ENCODE assay signal across 14 mouse cellular contexts in the genomic region with DNA sequence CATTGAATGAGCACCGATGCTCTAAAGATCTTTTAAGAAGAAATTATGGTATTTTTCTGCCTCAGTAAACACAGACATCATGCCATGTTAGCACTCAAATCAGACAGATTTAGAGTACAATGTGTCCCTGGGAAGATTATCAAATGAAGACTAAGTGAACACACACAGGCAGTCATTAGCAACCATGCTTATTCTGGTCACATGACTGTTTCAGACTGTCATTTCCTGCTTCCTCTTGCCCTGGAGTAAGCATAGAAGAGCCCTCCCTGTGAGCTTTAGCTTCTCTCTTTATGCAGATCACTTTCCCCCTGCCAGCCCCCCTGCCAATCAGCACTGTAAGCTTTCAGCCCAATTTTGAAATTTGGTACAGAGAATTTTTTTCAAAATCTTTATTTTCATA.
"Had no signal": no experiment of that assay in that cellular context is flagged by ENCODE, and none has a peak within 500 bp of the region (broad histone marks: within the 10 kb centered on the region; RNA-seq: fewer than 3 reads in every experiment).

No protein-coding gene starts in this region.

- H3K36me3 ChIP-seq: limb, embryonic 12.5 days; liver, embryonic 13.5 days; lung, embryonic 15.5 days; neural tube, embryonic 13.5 days had no signal

- H3K4me2 ChIP-seq: limb, embryonic 12.5 days; liver, embryonic 13.5 days; lung, embryonic 15.5 days; neural tube, embryonic 13.5 days had no signal

- H3K4me1 ChIP-seq: limb, embryonic 12.5 days; liver, embryonic 13.5 days; lung, embryonic 15.5 days; megakaryocyte, embryonic 14.5 days; neural tube, embryonic 13.5 days had no signal

- H3K4me3 ChIP-seq: layer of hippocampus, adult 2 months; limb, embryonic 12.5 days; liver, embryonic 13.5 days; lung, embryonic 15.5 days; megakaryocyte, embryonic 14.5 days; neural tube, embryonic 13.5 days had no signal

- H3K27ac ChIP-seq: layer of hippocampus, adult 2 months; limb, embryonic 12.5 days; liver, embryonic 13.5 days; lung, embryonic 15.5 days; macrophage; neural tube, embryonic 13.5 days; stomach, postnatal 0 days had no signal

- H3K27me3 ChIP-seq: limb, embryonic 12.5 days; liver, embryonic 13.5 days; lung, embryonic 15.5 days; megakaryocyte, embryonic 14.5 days; neural tube, embryonic 13.5 days had no signal

- DNase-seq: kidney, postnatal 10 days; kidney, postnatal 4 days; liver; liver, embryonic 13.5 days; liver, postnatal 0 days; lung, postnatal 14 days; thymus, postnatal 4 days had no signal

- H3K9me3 ChIP-seq: limb, embryonic 12.5 days; lung, embryonic 15.5 days; neural tube, embryonic 13.5 days had no signal

- H3K9ac ChIP-seq: limb, embryonic 12.5 days; liver, embryonic 13.5 days; liver, postnatal 0 days; lung, embryonic 15.5 days; neural tube, embryonic 13.5 days had no signal

- ATAC-seq: liver, postnatal 0 days had no signal
